Mouse (Mus musculus) spleen, embryonic (tissue): Measurements from ENCODE around the gene Gkn3.

ENCODE experiments used
- CTCF ChIA-PET: fragments of 350-600 bp; sonication (Branson Sonifier 250); formaldehyde crosslinking; loops from one replicate; lab custom pipeline; 2022; lab: Charles Lee

Gene Gkn3

DNA sequence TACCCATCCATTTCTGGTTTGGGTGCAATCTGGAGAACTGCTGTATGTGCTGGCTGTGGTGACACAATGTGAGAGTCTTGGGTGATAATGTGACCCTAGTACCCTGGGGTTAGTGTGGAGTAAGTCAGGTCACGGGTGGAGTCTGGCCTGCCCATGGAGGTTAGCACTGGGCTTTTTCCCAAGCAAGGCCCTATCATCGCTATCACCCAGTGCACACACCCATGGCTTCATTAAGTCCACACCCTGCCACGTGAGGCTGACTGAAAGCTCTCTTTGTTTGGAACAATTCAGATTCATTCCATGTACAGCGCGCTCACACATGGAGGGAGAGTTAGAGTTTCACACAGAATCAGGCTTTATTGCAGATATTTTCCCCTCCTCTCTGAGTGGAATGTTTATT, 34.3 kb downstream of the Gkn3 start:
- CTCF ChIA-PET: no interaction called here

DNA sequence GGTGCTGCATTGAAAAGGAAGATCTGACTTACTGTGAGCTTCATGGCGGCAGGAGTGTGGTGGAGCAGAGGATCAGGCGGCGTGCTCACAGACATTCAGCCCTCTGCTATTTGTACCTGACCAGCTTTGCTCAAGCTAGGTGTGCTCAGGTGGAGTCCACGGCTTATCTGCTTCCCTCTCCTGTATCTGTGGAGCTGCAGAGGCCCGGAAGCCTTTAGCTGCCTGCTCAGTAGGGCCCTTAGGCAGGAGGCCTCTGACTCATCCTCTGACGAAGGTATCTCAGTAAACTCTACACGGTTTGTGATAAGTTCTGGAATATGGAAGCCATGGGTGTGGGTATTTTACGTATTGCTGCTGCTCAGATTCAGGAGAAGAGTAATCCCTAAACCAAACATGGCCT, 37.9 kb downstream of the Gkn3 start, which contains the start of gene Gkn1:
Gene Gkn1 (minus strand): TSS at position 114 of the 400 bp plus-strand sequence.
- CTCF ChIA-PET: no interaction called here

DNA sequence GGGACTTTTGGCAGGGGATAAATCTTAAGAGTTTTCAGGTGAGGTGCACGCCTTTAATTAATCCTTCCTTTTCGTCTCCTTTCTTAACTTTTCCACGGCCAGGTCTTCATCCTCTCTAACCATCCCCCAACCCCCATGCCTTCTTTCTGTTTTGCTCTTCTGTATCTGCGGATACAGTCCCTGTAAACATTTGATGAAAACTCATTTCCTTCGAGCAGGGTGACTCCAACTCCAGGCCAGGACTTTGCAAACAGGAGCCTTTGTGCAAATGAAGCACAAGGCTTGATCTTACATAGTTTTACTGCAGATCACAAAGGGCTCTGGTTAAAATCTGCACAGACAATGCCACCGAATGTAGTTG, 52.8 kb downstream of the Gkn3 start:
- CTCF ChIA-PET: interaction anchor here (0.7 kb wide), 1 partner anchor 241 kb away, joined by 3 read pairs; no protein-coding TSS in a partner anchor

DNA sequence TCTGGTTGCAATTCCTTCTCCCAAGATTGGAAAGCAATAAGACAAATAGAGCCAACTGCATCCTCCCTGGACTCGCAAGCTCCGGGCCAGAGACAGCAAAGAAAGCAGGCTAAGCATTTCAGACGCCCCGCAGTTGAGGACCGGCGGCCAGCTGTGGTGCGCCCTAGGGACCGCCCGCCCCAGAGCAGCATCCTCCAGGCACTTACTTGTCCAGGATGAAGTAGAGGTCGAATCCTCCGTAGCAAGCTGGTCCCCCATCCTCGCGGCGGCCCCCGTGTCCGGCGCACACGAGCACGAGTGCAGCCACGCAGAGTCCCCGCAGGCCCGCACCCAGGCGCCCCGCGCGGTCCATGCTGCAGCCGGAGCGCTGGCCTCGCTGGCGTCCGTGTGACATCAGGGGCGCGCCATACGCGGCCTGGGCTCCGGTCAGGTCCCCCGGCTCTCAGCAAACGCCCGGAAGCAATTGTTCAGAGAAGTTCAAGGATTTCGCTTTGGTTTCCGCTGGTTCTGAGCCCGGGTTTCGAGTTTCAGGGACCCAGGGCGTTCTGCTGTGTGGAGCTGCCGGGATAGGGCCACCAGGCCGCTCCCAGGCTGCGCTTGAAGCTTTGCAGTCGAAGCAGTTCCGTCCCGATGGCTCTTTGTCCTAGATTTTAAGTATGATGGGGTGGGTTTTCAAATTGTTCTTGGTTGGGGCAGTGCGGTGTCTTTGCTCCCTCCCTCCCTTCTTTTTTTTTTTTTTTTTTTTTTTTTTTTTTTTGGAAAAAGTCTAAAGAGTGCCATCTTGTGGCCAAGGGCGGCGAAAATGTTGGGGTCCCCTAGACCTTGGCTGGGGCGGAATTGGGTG, 53.4 kb downstream of the Gkn3 start, which contains the start of gene Antxr1:
Gene Antxr1 (minus strand): TSS at position 731 of the 844 bp plus-strand sequence.
- CTCF ChIA-PET: interaction anchor here (0.7 kb wide), 1 partner anchor 234 kb away, joined by 11 read pairs; no protein-coding TSS in a partner anchor

DNA sequence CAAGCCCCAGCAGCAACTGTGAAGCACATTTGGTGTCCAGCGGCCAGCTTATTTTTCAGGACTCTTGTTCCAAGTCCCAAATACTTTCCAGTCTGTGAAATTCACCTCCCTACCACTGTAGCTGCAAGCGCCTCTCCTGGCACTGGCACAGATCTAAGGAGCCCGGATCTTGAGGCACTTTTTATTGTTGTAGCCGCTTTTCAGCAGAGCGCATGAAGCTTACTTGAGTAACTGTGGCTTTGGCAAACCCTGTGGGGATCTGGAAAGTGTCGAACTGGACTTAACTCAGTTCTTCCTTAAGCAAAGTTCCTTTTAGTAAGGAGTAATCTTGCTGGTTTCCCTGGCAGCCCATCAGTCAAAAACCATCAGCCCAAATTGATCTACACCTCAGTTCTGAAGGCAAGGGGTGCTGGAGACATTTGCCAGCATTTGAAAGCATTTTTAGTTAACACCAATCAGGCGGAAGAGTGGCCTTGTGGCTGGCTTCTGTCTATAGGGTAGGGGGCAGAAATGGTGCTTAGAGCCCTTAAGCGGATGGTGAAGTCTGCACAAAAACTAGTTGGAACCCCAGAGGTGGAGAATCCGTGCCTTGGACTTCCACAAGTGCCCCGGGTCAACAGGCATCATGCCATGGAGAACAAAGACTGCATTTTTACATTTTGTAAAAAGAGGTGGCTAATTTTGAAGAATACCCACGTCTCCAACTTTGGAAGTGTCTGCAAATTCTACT, 54.2 kb downstream of the Gkn3 start:
- CTCF ChIA-PET: no interaction called here
